Mouse (Mus musculus): ENCODE results near the gene Ano8.

DNA sequence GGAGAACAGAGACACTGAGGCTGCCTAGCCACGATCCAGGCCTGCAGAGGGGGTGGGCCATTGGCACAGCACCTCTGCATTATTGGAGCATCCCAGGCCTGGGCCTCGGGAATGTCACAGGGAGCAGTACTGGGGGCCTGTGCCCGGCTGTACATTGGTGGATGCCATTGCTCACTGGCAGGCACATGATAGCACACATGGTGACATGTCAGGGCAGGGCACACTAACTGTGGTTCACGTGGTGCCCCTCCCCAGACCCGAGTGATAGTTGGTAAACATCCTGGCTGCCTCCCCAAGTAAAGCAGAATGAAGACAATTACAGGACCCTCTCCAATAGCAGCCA is 14.9 kb downstream of the Ano8 start:
- no peak for TF ChIP-seq POLR2A (IDR thresholded peaks at IDR 0.05; ENCODE audit: extremely low read depth, insufficient read depth, low read length)
- TF ChIP-seq CTCF (IDR thresholded peaks at IDR 0.05; ENCODE audit: low read depth, low read length): no peak
